Mouse (Mus musculus) brain, embryonic 14.5 days (tissue): ENCODE results near the gene Fam213a.

Experiments used
- CTCF ChIP-seq: fragments of 200-500 bp; IDR thresholded peaks from 2 replicates; pipeline ENCODE4 v1.5.1; 2012; ENCODE audit warnings: inconsistent platforms, mild to moderate bottlenecking, moderate library complexity, borderline replicate concordance; ENCODE audit not compliant: insufficient read depth, insufficient read length; ENCODE audit errors: extremely low read depth
- POLR2A ChIP-seq: fragments of 200-500 bp; IDR thresholded peaks from 2 replicates; pipeline ENCODE4 v1.6.1; 2012; ENCODE audit warnings: mild to moderate bottlenecking, inconsistent platforms, borderline replicate concordance; ENCODE audit not compliant: poor library complexity, insufficient read depth, insufficient read length, severe bottlenecking; ENCODE audit errors: extremely low read depth

DNA sequence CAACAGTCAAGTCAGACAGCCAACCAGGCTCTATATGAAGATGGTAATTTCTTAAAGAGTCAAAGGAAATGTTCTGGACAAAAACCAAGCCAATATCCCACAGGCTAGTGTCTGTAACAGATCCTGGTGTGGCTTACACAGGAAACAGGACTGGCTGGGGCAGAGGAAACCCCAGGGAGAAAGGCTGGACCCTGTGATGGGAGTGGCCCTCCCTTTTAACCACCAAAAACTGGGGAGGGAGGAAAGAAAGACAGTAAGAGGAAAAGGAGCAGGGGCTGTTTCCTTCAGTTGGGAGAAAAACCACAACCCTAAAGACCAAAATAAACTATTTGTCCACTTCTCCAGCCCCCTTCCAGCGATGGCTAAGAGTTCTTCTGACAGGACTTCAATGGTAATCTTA is 58.4 kb downstream of the Fam213a start:
- TF ChIP-seq POLR2A (no peak), CTCF (no peak)
